Mouse (Mus musculus) right cerebral cortex, postnatal 36 days (tissue): ENCODE data around the gene Ptpru.
A peak's percentile ranks its signal among the peaks of the same experiment; 100 is the strongest.

ENCODE experiments used
- DNase-seq, 2 experiments: peaks; one replicate each; pipeline ENCODE4 v3.0.0; 2022; ENCODE audit warnings: low spot score in 2 of 2, mixed read lengths in 1 of 2

Ptpru gene

DNA sequence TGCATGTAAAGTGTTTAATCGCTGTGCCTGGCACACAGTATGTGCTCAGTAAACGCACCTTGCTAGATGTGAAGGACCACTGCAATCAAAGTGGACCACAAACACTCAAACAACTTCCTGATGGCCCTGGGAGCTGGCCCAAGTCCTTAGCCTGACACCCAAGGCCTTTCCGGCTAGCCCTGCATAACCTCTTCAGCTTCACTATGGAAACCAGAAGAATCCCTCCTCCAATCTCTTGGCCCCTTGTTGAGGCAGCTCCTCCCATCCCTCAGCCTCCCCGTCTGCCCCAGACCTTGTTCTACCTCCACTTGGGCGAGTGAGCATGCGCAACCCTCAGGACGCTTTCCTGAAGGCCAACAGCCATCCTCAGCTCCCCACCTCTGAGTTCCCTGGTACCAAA lies 51.3 kb downstream of the Ptpru start:
- DNase-seq: no peak

DNA sequence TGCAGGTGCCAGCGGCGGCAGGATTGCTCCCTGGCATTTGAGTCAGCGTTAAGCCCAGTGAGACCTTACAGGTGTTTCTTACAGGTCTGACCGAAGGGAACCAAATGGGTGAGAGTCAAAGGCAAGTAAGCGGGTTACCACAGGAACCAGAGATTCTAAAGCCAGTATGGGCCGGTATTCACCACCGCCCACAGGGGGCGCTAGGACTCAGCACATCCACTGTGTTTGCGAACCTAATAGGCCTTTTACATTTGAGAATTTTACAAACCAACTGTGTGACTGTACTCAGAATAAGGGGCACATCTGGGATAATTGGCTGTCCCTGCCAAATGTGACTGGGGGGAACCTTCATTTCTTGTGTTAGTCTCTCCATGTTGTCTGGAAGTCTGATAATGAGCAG lies 54.1 kb downstream of the Ptpru start:
- no peak for DNase-seq

DNA sequence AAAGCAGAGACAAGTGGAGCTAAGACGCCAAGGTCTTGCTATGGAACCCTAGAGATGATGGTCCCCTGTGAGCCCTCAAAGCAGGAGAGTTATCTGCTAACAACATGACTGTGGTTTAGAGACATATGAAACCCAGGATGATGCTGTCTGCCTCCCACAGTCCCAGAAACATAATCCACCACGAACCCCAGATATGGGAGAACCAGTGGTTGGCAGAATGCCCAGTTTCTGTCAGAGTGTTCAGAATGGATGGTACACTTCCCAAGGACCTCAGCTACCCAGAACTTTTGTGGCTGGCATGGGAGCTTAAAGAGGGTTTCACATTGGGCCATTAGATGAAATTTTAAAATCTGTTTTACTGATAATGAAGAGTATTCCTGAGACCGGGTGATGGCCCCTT lies 57.1 kb downstream of the Ptpru start:
- no peak for DNase-seq

DNA sequence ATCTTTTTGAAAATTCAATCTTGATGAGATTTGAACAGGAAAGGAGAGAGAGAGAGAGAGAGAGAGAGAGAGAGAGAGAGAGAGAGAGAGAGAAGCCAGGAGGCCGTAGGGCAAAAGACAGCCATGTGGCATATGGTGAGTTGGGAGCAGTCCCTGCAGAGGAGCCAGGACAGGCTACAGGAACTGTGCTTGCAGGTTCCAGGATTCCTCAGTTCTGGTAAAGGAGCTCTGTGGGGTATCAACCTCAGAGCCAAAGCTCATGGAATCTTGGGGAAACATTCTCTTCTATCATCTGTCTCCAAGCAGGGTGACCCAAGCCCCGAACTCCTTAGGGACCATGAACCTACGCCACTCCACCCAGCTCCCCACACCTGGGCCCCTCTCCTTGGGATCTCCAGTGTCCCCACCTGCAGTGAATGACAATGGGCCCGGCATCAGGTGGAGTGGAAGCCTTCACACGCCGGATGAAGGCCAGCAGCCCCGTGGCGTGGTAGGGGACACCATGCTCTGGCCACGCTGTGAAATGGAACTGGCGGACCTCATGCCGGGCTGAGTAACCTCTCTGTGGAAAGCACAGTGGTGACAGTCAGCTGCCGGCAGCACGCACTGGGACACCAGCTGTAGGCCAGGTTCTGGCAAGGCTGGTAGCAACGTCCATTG lies 59.3 kb downstream of the Ptpru start:
- DNase-seq: no peak

DNA sequence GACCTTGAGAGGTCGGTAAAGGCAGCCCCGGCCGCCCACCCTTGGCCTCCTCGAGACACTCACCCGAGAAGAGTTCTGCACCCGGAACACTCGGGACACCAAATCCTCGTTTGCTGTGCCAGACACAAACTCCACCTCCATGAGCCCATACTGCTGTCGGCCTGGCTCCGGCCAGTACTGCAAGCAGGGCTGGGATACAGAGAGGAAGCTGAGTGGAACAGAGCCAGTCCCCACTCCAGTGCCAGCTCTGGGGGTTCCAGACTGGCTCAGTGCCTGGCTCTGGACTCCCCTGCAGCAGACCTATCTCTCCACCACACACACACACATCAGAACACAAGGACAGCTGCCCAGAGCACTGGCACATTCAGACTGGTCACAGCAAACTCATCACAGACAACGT lies 66.7 kb downstream of the Ptpru start:
- no peak for DNase-seq

DNA sequence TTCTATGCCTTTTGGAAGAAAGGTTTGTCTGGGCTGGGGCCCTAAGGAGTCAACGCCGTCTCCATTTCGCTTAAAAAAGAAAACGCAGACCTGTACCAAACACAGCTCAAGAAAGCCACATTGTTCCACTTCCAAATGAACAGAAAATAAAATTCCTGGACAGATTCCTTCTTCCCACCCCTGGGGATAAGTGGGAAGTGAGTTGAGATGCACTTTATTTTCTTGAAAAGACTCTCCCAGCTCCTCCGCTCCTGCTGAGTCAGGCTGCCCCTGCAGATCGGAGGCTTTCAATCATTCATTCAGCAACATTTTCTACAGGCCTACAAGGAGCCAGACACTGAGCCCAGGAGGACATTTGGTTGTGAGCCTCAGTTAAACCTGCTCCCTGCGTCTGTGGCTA lies 74.2 kb downstream of the Ptpru start:
- peak in 1 of 2 experiments; percentile 52 for DNase-seq

DNA sequence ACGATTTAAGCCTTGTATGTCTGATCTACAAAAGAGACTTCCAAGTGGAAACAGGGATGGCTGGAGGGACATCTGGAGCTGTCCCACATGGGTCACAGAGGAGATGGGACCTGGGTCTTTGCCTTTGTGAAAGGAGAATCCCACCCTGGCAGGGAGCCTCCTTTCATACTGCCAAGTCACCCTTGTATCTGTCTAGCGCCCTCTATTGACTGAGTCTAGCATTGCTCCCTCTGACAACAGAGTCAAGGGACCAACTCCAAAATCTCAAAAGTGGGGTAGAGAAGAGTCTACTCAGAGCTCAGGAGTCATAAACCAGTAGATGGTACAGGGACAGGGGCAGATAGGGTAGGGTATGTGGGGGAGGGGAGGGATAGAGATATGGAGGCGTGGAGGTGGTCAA lies 74.6 kb downstream of the Ptpru start:
- no peak for DNase-seq

DNA sequence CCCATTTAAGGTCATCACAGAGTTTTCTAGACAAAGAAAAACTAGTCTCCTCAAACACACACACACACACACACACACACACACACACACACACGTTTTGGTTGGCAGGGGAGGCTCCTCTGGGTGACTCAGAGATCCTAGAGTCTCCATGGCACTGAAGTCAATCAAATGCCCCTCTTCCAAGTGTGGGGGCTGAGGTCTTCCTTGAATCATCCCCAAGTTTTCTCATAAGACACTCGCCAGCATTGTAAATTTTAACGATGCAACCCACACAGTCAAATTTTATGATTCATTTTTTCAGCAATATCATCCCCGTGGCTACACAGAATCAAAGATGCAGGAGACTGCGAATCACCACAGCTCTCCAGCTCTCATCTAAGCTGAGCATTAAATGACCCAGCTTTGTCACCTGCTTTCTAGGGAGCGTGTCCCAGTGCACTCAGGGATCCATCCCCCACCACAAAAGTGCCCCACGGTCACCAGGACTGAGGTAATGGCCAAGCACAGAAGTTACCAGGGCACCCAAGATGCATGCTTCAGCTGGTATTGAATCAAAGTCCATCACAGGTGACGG lies 75.8 kb downstream of the Ptpru start:
- DNase-seq: peak; percentile 16 to 48

DNA sequence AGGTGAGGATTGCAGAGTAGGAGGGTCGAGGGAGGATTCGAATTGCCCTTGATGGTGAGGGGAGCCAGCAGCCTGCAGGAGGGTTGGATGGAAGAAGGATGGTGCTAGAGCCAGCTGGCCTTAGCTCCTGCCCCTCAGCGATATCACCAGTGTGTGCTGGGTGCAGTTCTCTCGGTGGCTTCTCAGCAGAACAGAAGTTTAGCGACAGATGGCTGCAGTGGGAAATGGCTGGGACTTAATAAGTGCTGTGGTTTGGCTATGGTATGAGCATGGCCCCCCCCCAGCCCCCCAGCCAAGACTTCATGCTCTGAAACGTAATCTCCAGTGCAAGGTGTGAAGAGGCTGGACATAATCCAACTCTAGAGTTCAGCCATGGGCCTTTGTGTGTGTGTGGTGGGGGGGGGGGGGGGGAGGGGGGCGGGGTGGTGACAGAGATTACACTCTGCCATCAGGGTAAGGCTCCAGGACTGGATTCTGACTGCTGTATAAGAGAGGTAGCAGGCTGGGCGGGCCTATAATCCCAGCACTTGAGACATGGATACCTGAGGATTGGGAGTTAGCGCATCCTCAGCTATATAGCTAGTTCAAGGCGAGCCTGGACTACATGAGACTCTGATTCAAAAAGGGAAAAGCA lies 85.8 kb downstream of the Ptpru start:
- no peak for DNase-seq

DNA sequence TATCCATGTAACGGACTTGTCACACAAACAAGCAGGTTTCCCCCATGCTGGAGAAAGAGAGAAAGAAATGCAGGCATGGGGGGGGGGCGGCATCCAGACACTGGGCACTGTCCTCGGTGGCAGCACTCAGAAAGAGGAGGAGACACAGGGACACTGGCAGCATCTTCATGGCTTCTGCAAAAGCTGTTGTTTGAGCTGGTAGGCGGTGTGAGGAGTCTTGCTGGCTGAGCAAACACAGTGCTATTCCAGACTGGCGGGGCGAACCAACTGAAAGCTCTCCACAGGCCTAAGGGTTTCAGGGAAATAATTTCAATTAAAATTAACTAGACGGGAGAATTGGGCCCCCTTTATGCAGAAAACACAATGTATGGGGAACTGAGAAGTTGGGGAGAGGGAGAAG lies 86.5 kb downstream of the Ptpru start:
- DNase-seq: peak; percentile 50 to 65

DNA sequence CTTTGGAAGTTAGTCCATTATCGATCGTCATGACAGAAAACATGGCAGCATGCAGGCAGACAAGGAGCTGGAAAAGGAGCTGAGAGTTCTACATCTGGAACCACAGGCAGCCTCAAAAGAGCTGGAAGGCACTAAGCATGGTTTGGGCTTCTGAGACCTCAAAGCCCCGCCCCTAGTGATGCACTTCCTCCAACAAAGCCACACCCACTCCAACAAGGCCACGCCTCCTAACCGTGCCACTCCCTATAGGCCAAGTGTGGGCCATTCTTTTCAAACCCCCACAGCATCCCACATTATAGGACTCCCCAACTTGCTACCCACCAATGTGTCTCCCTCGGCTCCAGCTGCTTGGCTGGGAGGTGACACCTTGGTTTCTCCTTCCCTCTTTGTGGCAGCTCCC lies 88.3 kb downstream of the Ptpru start:
- DNase-seq: no peak

DNA sequence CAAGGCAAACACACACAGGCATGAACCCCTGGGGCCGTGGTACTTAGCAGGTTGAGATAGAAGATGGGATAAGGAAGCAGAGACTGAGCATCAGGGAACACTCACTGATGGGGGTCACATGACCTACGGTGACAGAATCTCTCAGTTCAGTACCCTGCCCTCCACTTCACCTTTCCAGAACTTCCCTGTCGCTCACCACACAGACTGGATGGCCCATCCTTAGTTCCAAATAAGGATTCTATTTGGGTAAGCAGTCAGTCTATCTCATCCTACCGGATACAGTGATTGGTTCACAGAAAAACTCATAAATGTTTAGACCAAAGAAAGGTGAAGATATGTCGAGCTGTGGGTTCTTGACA lies 93.4 kb downstream of the Ptpru start:
- DNase-seq: no peak

DNA sequence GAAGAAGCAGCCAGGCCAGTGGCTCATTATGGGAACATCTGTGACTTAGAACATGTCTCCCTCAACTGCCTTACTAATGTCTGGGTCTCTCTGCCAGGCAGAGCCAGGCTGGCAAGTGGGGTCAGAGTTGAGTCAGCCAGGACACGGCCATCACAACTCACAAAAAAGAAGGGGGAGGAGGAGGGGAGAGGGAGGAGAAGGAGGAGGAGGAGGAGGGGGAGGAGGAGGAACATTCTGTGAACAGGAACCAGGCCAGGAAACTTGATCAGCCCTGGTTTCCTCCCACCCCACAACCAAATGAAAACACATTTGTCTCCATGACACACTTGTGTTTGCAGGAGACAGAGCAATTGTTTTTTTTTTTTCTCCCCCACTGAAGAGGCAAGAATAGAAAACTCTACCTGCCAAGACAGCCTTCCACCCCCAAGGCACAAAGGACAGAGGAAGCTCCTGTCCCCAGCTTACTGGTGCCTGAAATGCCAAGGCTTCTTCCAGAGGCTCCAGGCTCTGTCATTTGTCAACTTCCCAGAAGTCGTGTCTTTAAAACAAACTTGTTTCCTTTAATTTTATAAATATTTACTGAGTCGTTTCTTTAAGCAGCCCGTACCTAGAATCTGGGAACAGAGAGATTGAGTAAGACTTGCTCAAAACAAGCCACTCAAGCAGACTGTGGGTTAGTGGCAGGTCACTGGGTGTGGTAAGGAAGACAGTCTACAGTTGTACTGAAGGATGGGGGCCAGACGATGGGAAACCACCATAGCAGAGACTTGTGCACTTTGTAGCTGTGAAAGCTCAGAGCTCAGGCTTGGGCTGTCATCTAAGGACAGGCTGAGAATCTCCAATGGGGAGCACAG lies 94.0 kb downstream of the Ptpru start:
- DNase-seq: no peak

DNA sequence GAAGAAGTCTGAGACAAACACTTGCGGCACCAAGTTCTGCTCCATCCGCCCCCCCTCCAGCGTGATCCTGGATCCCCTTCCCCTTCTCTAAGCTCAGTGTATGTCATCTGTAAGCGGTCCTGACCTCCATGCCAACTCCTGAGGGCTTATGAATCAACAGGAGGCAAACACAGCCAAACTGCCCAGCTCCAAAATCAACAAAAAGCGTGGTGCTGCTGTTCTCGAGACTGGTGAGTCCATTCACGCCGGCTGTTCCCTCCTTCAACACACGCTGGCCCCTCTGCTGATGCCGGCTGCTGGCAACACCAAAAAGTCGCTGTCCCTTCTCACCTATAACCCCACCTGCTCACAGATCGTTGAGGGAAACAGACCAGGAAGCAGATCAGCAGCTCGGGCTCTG lies 95.1 kb downstream of the Ptpru start:
- no peak for DNase-seq

DNA sequence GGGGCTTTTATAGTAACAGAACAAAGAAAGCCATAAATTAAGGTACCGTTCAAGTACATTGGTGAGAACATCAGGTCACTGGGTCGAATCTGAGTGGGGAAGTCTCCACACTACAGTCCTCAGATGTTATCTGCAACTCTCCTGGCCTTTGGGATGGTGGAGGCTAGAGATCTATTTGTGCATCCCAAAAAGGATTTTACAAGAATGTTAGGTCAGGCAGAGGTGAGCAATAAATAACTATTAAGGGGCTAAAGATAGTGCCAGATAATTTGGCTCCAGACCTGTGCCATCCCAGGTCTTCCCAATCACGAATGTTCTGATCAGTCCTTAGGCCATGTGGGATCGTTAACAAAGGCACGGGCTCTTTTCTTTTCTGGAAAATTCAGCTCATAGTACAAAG lies 97.5 kb downstream of the Ptpru start:
- DNase-seq: no peak

DNA sequence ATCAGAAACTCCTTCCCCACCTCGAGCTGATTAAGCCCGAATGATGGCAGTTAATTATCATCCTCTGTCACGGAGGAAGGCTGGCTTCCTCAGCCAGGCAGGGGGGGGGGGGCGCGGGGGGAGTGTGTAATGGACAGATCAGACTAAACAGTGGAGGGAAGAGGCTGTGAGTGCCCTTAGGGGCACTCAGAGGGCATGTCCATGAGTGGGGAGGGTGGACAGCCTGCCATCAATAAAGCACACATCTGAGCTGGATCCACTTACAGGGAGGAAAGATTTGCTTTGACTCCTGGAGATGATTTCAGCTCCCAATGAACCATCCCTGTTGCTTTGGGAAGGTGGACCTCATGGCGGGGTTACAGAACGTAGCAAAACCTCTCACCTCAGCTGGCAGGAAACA lies 109.5 kb downstream of the Ptpru start:
- no peak for DNase-seq

DNA sequence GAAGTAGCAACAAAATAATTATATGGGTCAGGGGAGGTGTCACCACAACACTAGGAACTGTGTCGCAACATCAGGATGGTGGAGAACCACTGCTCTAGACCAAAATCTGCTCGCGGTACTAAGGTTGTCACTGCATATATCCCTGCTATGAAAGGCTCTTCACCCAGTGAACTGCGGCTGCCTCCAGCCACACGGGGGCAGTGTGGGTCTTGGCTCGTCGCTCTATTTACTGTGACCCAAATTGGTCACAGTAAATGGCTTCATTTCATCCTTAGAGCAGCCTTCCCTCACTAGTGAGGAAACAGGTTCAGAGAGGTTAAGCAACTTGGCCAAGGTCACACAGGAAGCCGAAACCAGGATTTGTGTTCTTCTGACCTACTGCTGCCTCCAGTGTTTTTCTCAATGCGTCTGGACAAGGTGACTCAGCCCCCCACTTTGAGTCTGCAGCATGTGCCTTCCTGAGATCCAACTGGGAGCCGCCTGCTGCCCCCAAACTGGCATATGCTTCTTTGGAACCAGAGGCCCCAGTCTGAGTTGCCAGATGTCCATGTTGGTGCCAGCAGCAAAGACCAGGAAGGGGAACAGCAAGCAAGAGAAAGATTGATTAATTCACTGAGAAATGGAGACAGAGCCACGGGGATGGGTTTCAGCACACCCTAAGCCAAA lies 114.5 kb downstream of the Ptpru start:
- DNase-seq: peak in 1 of 2 experiments; percentile 26

DNA sequence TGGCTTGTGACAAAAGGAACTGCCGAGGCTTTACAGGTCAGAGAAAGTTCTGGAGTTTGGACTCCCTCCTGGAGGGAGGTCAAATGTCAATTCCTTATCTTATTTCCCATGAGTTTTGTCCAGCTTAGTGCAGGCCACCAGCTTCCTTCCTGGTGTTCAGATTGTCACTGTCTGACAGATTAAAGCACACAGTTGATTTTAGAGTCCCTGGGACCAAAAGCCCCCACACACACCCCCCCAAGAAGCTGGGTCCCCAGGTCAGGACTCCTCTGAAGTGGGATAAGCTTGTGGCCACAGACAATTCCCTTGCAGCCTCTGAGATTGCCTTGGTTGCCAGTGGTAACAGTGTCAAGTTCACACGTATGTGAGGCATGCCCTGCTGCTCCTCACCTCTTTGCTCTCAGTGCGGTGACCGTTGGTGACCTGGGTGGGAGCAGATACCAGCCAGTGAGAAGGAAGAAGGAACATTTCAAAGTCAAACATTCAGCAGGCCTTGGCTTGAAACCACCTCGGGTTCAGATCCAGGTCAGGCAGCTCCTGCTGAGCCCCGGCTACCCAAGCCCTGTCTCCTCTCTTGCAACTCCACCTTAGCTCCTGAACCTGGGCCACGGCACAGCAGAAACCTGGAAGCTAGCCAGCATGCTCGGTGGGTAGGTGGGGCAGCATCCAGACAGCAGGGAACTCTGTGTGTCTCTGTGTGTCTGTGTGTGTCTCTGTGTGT lies 115.8 kb downstream of the Ptpru start:
- no peak for DNase-seq

DNA sequence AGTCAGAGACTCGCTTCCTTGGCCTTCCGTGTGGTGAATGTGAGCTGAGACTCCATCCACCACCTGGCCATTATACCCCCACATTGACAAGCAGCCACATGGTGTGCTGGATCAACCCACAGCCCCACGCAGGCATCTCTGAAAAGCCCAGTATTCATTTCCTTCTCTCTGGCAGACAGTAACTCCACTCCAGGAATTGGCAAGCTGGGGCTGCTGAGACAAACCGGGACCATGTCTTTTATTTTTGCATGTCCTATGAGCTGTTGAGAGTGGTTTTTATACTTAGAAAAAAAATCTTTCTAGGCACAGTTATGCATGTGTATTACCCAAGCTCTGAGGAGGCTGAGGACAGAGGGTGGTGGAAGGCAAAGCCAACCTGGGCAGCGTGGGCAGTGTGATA lies 118.9 kb downstream of the Ptpru start:
- DNase-seq: peak; percentile 66 to 78
